Mouse (Mus musculus) C2C12 (cell line): ENCODE measurements around the gene Nufip1.

Source experiments
- CEBPB ChIP-seq: IDR thresholded peaks from one replicate; pipeline ENCODE4 v1.6.1; 2011; ENCODE audit warnings: low read depth, mild to moderate bottlenecking, control low read depth, moderate library complexity
- CTCF ChIP-seq: IDR thresholded peaks from one replicate; pipeline ENCODE4 v1.5.1; 2011; ENCODE audit not compliant: control insufficient read depth, insufficient read depth, insufficient read length
- FOSL1 ChIP-seq: IDR thresholded peaks from one replicate; pipeline ENCODE4 v1.8.0; 2011; ENCODE audit warnings: mild to moderate bottlenecking, low read length; ENCODE audit not compliant: poor library complexity, insufficient read depth, severe bottlenecking
- MAX ChIP-seq: IDR thresholded peaks from one replicate; pipeline ENCODE4 v1.6.1; 2011; ENCODE audit warnings: mild to moderate bottlenecking, control low read depth
- MYOD1 ChIP-seq: IDR thresholded peaks from one replicate; pipeline ENCODE4 v1.6.1; 2011; ENCODE audit warnings: low read depth; ENCODE audit not compliant: control insufficient read depth, insufficient read length
- MYOG ChIP-seq: IDR thresholded peaks from one replicate; pipeline ENCODE4 v1.6.1; 2011; ENCODE audit not compliant: control insufficient read depth, insufficient read length; ENCODE audit errors: extremely low read depth
- USF1 ChIP-seq: IDR thresholded peaks from one replicate; pipeline ENCODE4 v1.6.1; 2011; ENCODE audit warnings: low read depth, mild to moderate bottlenecking, control low read depth, moderate library complexity

GRCm38 (mm10) chr14:76115744-76116143 lies 5.1 kb downstream of the Nufip1 start:
- TF ChIP-seq CTCF (no peak), USF1 (no peak), MAX (no peak), MYOG (no peak), FOSL1 (no peak), MYOD1 (no peak), CEBPB (no peak)
